Mouse (Mus musculus) intestine, postnatal 0 days (tissue): ENCODE data around the gene C1qtnf4. TPM values are rescaled to one million over a fixed set of nuclear protein-coding genes. Genes with fewer than 3 reads are reported as not detected.
A peak's percentile ranks its signal among the peaks of the same experiment; 100 is the strongest.

Source experiments
- ATAC-seq: fragments of 200-750 bp; cut with Nextera tagmentation; 2 replicates; pipeline ENCODE4 v1.8.0; 2017; ENCODE audit warnings: mild to moderate bottlenecking, moderate TSS enrichment, moderate library complexity
- H3K27ac ChIP-seq: fragments of 300-500 bp; sonication (generic); 2 replicates; pipeline ENCODE4 v1.5.1; 2014; ENCODE audit warnings: mild to moderate bottlenecking, low read depth, low read length, moderate library complexity
- H3K27me3 ChIP-seq: fragments of 300-500 bp; sonication (generic); replicated peaks from 2 replicates; pipeline ENCODE4 v1.6.1; 2014; ENCODE audit warnings: low read length, mixed read lengths; ENCODE audit not compliant: control insufficient read depth, insufficient read depth
- H3K36me3 ChIP-seq: fragments of 300-500 bp; sonication (generic); 2 replicates; pipeline ENCODE4 v1.6.1; 2014; ENCODE audit warnings: mild to moderate bottlenecking, moderate library complexity; ENCODE audit not compliant: control insufficient read depth, insufficient read depth
- H3K4me1 ChIP-seq: fragments of 300-500 bp; sonication (generic); replicated peaks from 2 replicates; pipeline ENCODE4 v1.6.1; 2014; ENCODE audit warnings: antibody characterized with exemption, low read length, mixed read lengths; ENCODE audit not compliant: control insufficient read depth, insufficient read depth
- H3K4me2 ChIP-seq: fragments of 300-500 bp; sonication (generic); replicated peaks from 2 replicates; pipeline ENCODE4 v1.6.1; 2014; ENCODE audit warnings: low read depth, mild to moderate bottlenecking, moderate library complexity
- H3K4me3 ChIP-seq: fragments of 300-500 bp; sonication (generic); 2 replicates; pipeline ENCODE4 v1.5.1; 2014; ENCODE audit warnings: low read depth, low read length
- H3K9ac ChIP-seq: fragments of 300-500 bp; sonication (generic); 2 replicates; pipeline ENCODE4 v1.6.1; 2014; ENCODE audit warnings: mild to moderate bottlenecking, low read depth, low read length
- H3K9me3 ChIP-seq: fragments of 300-500 bp; sonication (generic); 2 replicates; pipeline ENCODE4 v1.6.1; 2016; ENCODE audit warnings: mixed run types; ENCODE audit not compliant: control insufficient read depth
- CTCF ChIP-seq: sonication (generic); IDR thresholded peaks from 2 replicates; pipeline ENCODE4 v1.5.1; 2016; ENCODE audit warnings: low read depth, mild to moderate bottlenecking, control low read depth, antibody characterized with exemption, moderate library complexity
- WGBS: fragments of 180-500 bp; shearing (Covaris S2); extraction: QIAGEN DNeasy Blood & Tissue Kit; methylation state at CpG from one replicate; pipeline ENCODE4 v1.1.7; 2014; 5-methylcytosine and 5-hydroxymethylcytosine counted together
- polyA plus RNA-seq: library from polyadenylated mRNA; unstranded; fragments of >200 nt; fragmentation: Nextera tagmentation; extraction: Ambion mirVana; gene quantifications from 2 replicates; pipeline ENCODE4 v1.2.1, GENCODE M21; 2015

C1qtnf4 gene
- polyA plus RNA-seq, 1 experiment from 2014 or later = 7.6 TPM

DNA sequence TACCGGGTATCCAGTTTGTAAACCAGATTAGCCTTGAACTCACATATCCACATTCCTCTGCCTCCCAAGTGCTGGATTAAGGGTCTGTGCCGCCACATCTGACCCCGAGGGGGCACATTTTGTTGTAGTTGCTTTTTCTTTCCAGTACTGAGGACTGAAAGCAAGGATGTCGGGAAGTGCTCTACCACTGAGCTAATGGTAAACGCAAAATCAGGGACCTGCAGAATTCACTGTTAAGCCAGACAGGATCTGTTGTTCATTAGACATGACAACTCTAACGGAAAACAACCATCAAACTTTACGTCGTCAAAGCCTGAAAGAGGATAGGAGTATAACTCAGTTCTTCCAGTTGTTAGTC, 39.1 kb upstream of the C1qtnf4 start:
- Histone ChIP-seq H3K4me3 (peak overlapping the region; percentile 82), H3K9me3 (no peaks in the 10 kb centered on the region), H3K36me3 (peaks cover 13% of the 10 kb centered on the region), H3K9ac (peak overlapping the region; percentile 84), H3K27me3 (no peaks in the 10 kb centered on the region), H3K4me2 (peak overlapping the region; percentile 76), H3K27ac (peak overlapping the region; percentile 57), H3K4me1 (peaks cover 9% of the 10 kb centered on the region; the same call in 1 of the 2 replicates)
- ATAC-seq = peak; percentile 26
- peak; percentile 22; the same call in 1 of the 2 replicates for TF ChIP-seq CTCF
- WGBS = 0% methylated on average over 8 of the region's 8 CpGs

DNA sequence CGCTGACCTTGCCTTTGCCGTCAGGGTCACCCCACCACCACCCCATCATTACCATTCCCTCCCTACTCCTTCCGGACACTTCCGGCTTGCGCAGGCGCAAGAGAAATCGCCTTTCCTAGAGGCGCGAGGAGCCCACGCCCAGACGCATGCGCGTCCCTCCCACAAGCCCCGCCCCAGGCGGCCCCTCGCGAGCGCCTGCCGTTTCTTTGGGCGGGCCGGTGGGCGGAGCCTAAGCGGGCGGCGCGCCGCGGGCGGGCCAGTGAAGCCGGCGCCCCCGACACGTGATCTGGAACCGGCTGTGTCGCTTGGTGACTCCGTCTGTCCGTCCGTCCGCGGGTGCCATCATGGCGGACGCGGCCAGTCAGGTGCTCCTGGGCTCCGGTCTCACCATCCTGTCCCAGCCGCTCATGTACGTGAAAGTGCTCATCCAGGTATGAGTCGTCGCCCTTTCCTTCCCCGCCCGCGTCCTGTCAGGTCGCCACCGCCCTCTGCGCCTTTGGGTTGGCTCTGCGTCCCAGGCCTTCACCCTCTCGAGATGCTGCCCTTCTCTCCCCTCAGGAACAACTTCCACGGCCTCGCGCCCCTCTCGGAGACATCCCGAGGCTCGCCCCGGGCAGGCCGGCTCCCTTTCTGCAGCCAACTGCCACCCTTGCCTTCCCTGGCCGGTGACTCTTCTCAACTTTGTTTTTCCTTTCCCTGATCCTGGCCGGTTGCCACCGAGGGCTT, 38.5 kb upstream of the C1qtnf4 start, which contains the start of gene Mtch2:
Mtch2 (plus strand) TSS at position 201 of the 726 bp plus-strand sequence.
- WGBS = under 1% methylated on average over 64 of the region's 67 CpGs
- Histone ChIP-seq H3K9me3 (no peaks in the 10 kb centered on the region), H3K27ac (peak within 1 kb of the TSS; percentile 90), H3K9ac (peak within 1 kb of the TSS; percentile 84), H3K4me2 (peak within 1 kb of the TSS; percentile 76), H3K27me3 (no peaks in the 10 kb centered on the region), H3K4me1 (peaks cover 9% of the 10 kb centered on the region; the same call in 1 of the 2 replicates), H3K36me3 (peaks cover 19% of the 10 kb centered on the region), H3K4me3 (peak within 1 kb of the TSS; percentile 82)
- TF ChIP-seq CTCF = no peak
- peak; percentile 92 for ATAC-seq

DNA sequence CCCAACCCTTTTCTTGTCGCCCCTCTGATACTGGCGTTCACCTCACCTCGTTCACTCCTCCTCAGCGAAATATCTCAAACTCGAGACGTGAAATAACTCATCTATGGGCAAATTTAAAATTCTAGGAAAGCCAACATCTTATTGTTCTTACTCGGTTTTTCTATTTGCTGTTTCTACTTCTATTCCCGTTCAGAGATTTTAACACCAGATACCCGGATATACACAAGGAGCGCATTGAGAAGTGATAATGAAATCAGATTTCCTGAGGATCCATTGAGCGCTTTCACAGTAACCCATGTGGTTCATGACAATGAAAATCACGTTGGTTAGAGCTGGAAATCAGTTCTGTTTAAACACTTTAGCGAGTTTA, 38.0 kb upstream of the C1qtnf4 start:
- Histone ChIP-seq H3K4me3 (peak overlapping the region; percentile 82), H3K9ac (peak overlapping the region; percentile 84), H3K4me2 (peak overlapping the region; percentile 76), H3K9me3 (no peaks in the 10 kb centered on the region), H3K36me3 (peaks cover 22% of the 10 kb centered on the region), H3K4me1 (peaks cover 9% of the 10 kb centered on the region; the same call in 1 of the 2 replicates), H3K27ac (peak overlapping the region; percentile 90), H3K27me3 (no peaks in the 10 kb centered on the region)
- no peak for ATAC-seq
- no peak for TF ChIP-seq CTCF
- under 1% methylated on average over 13 of the region's 13 CpGs for WGBS

DNA sequence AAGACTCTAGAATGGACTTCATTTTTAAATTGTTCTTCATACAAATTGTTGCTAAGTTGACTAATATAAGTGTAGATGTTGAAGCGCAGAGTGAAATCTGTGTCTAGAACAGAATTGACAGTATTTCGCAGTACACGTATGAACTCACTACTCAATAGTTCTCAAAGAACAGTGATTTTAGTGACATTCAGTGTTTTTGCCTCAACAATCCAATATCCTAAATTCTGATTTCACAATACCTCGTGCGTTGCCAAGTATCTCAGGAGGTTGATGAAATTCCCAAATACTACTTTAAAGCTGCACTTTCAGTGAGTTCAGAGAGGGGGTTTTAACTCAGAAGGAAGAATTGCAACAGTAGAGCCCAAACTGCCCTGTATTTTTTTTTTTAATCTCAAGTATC, 37.3 kb upstream of the C1qtnf4 start:
- H3K9me3 ChIP-seq = no peaks in the 10 kb centered on the region
- H3K27ac ChIP-seq = no peak overlapping the region
- whole genome bisulfite sequencing = 56% methylated on average over 5 of the region's 5 CpGs
- H3K4me1 ChIP-seq = peaks cover 9% of the 10 kb centered on the region; the same call in 1 of the 2 replicates
- H3K4me3 ChIP-seq = peak overlapping the region; percentile 82
- peaks cover 29% of the 10 kb centered on the region for H3K36me3 ChIP-seq
- no peak for TF ChIP-seq CTCF
- H3K9ac ChIP-seq = no peak overlapping the region
- H3K4me2 ChIP-seq = peak overlapping the region; percentile 76
- ATAC-seq = no peak
- no peaks in the 10 kb centered on the region for H3K27me3 ChIP-seq

DNA sequence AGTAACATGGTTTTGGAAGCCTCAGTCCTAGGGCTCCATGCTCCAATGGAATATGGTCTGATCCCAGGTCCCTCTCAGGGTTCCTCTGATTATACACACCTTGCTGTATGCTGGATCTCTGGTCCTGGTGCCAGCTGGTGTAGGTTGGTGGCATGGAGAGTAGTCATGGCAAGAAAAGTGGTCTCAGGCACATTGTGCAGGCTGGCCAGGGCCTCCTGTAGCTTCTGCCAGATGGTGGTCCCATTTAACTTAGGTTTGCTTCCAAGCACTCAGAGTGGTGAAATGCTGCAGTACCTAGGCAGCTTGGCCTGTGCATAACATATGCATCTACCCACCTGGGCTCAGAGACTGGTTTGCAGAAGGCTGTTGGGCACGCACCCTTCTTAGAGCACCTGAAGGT, 35.3 kb upstream of the C1qtnf4 start:
- peaks cover 43% of the 10 kb centered on the region for H3K36me3 ChIP-seq
- TF ChIP-seq CTCF = no peak
- H3K9ac ChIP-seq = no peak overlapping the region
- no peaks in the 10 kb centered on the region for H3K27me3 ChIP-seq
- H3K27ac ChIP-seq = no peak overlapping the region
- no peaks in the 10 kb centered on the region for H3K9me3 ChIP-seq
- no peak overlapping the region for H3K4me2 ChIP-seq
- no peak overlapping the region for H3K4me3 ChIP-seq
- H3K4me1 ChIP-seq = peaks cover 9% of the 10 kb centered on the region; the same call in 1 of the 2 replicates
- no peak for ATAC-seq
- WGBS = 100% methylated on average over 1 of the region's 1 CpGs

GRCm38 (mm10) chr2:90861486-90861885, 24.2 kb upstream of the C1qtnf4 start:
- Histone ChIP-seq H3K9ac (no peak overlapping the region), H3K4me3 (no peak overlapping the region), H3K27ac (no peak overlapping the region; the same call in 1 of the 2 replicates), H3K4me1 (no peaks in the 10 kb centered on the region), H3K4me2 (no peak overlapping the region), H3K9me3 (no peaks in the 10 kb centered on the region), H3K36me3 (peaks cover 78% of the 10 kb centered on the region), H3K27me3 (no peaks in the 10 kb centered on the region)
- no peak for ATAC-seq
- TF ChIP-seq CTCF = no peak
- WGBS = 98% methylated on average over 2 of the region's 2 CpGs
